Comparison of ENCODE assay signal across 17 mouse cellular contexts in the genomic region with DNA sequence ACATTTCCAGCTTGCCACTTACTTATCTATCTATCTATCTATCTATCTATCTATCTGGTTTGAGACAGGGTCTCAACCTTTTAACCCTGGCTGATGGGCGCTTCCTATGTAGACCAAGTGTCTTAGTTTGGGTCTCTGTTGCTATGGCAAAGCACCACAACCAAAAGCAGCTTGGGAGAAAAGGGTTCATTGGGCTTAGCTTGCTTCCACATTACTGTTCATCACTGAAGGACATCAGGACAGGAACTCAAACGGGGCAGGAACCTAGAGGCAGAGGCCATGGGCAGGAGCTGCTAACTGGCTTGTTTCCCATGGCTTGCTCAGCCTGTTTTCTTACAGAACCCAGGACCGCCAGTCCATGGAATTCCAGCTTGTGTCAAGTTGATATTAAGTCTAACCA. TPM values are rescaled to one million over a fixed set of nuclear protein-coding genes. Genes with fewer than 3 reads are reported as not detected.
DNase-seq lines count a peak whose midpoint lies in the region; ATAC-seq and TF ChIP-seq lines count a peak whose summit lies in the region.
"Had no signal": no experiment of that assay in that cellular context is flagged by ENCODE, and none has a peak within 500 bp of the region (broad histone marks: within the 10 kb centered on the region; RNA-seq: fewer than 3 reads in every experiment).

No protein-coding gene starts in this region.

- TF ChIP-seq EP300 in liver, embryonic 14.5 days (IDR thresholded peaks at IDR 0.05; ENCODE audit: low read depth), result no peak

- H3K9me3 ChIP-seq in forebrain, embryonic 13.5 days (replicated peaks), result no peaks in the 10 kb centered on the region
- no peaks in the 10 kb centered on the region for H3K9me3 ChIP-seq in forebrain, embryonic 16.5 days (ENCODE audit: control insufficient read depth, low read length)
- H3K9me3 ChIP-seq in liver, embryonic 14.5 days (ENCODE audit: control insufficient read depth, low read length), result no peaks in the 10 kb centered on the region
- H3K9me3 ChIP-seq: limb, embryonic 13.5 days; midbrain, embryonic 12.5 days had no signal

- TF ChIP-seq CTCF in testis, adult 2 months (IDR thresholded peaks at IDR 0.05; ENCODE audit: control insufficient read depth, insufficient read depth, insufficient replicate concordance, low read depth, low read length), result no peak
- no peak for TF ChIP-seq CTCF in liver, embryonic 14.5 days (IDR thresholded peaks at IDR 0.05; ENCODE audit: low read depth)

- peaks cover 25% of the 10 kb centered on the region for H3K4me1 ChIP-seq in forebrain, embryonic 13.5 days
- peaks cover 21% of the 10 kb centered on the region for H3K4me1 ChIP-seq in forebrain, embryonic 16.5 days (replicated peaks; ENCODE audit: control insufficient read depth, insufficient read depth, low read length)
- peaks cover 7% of the 10 kb centered on the region for H3K4me1 ChIP-seq in testis, adult 2 months (ENCODE audit: control insufficient read depth, insufficient read depth, low read length)
- peaks cover 23 to 28% of the 10 kb centered on the region in 2 experiments for H3K4me1 ChIP-seq in liver, embryonic 14.5 days (replicated peaks; ENCODE audit: control insufficient read depth in 2 of 2, insufficient read depth in 2 of 2, low read length in 1 of 2)

- no peak for DNase-seq in testis, postnatal 14 days (ENCODE audit: low spot score)
- DNase-seq in liver, embryonic 14.5 days (ENCODE audit: low read depth in 3 of 3, low spot score in 3 of 3), result no peak
- no peak for DNase-seq in lung, postnatal 4 days
- no peak for DNase-seq in urinary bladder, postnatal 10 days (ENCODE audit: low spot score)
- DNase-seq: adrenal gland, postnatal 25 days; cerebellum, postnatal 10 days; gastrocnemius, postnatal 14 days; kidney, adult 2 months; kidney, postnatal 14 days; retina, postnatal 1 day; thymus, postnatal 14 days had no signal

- 97% methylated on average over 3 of the region's 3 CpGs for WGBS in forebrain, embryonic 13.5 days
- 90% methylated on average over 3 of the region's 3 CpGs for WGBS in forebrain, embryonic 16.5 days
- WGBS in liver, embryonic 14.5 days (ENCODE audit: insufficient replicate concordance), result 63% methylated on average over 3 of the region's 3 CpGs

- ATAC-seq in forebrain, embryonic 13.5 days, result no peak
- no peak for ATAC-seq in forebrain, embryonic 16.5 days
- ATAC-seq in liver, embryonic 14.5 days (ENCODE audit: insufficient read depth), result no peak
- ATAC-seq: lung, postnatal 0 days had no signal

- no peak overlapping the region for H3K27ac ChIP-seq in forebrain, embryonic 13.5 days
- no peak overlapping the region for H3K27ac ChIP-seq in forebrain, embryonic 16.5 days (ENCODE audit: low read length)
- peak overlapping the region; percentile 100; the same call in 1 of the 2 replicates for H3K27ac ChIP-seq in testis, adult 2 months (ENCODE audit: control insufficient read depth, insufficient read depth, low read depth, low read length)
- H3K27ac ChIP-seq in liver, embryonic 14.5 days, result 0 out of 2 replicates have a peak overlapping the region, but pooled peaks have one; percentile 16
- H3K27ac ChIP-seq: limb, embryonic 13.5 days; midbrain, embryonic 12.5 days had no signal

- no peak overlapping the region for H3K4me3 ChIP-seq in forebrain, embryonic 13.5 days
- H3K4me3 ChIP-seq in forebrain, embryonic 16.5 days (replicated peaks; ENCODE audit: low read length), result no peak overlapping the region
- H3K4me3 ChIP-seq in testis, adult 2 months (ENCODE audit: control insufficient read depth, low read depth, low read length), result peak overlapping the region; percentile 97
- no peak overlapping the region for H3K4me3 ChIP-seq in liver, embryonic 14.5 days (ENCODE audit: insufficient read depth in 1 of 2, low read depth in 2 of 2, low read length in 2 of 2)

- H3K27me3 ChIP-seq in forebrain, embryonic 13.5 days, result no peaks in the 10 kb centered on the region
- H3K27me3 ChIP-seq in forebrain, embryonic 16.5 days (replicated peaks; ENCODE audit: control insufficient read depth, insufficient read depth, low read length), result no peaks in the 10 kb centered on the region
- no peaks in the 10 kb centered on the region for H3K27me3 ChIP-seq in testis, adult 2 months (ENCODE audit: control insufficient read depth, insufficient read depth, low read length)
- H3K27me3 ChIP-seq in liver, embryonic 14.5 days (ENCODE audit: control insufficient read depth, insufficient read depth, low read length), result no peaks in the 10 kb centered on the region
- H3K27me3 ChIP-seq: limb, embryonic 13.5 days; midbrain, embryonic 12.5 days had no signal

- no peak overlapping the region for H3K4me2 ChIP-seq in forebrain, embryonic 13.5 days
- H3K4me2 ChIP-seq in forebrain, embryonic 16.5 days (ENCODE audit: low read length), result no peak overlapping the region
- peak overlapping the region; percentile 93; the same call in 1 of the 2 replicates for H3K4me2 ChIP-seq in liver, embryonic 14.5 days (ENCODE audit: low read depth)

- peaks cover 14% of the 10 kb centered on the region for H3K36me3 ChIP-seq in forebrain, embryonic 13.5 days (ENCODE audit: poor library complexity, severe bottlenecking)
- no peaks in the 10 kb centered on the region for H3K36me3 ChIP-seq in forebrain, embryonic 16.5 days (ENCODE audit: control insufficient read depth, insufficient read depth)
- H3K36me3 ChIP-seq in testis, adult 2 months (ENCODE audit: control insufficient read depth, insufficient read depth, low read length), result no peaks in the 10 kb centered on the region; the same call in 1 of the 2 replicates
- peaks cover 23% of the 10 kb centered on the region for H3K36me3 ChIP-seq in liver, embryonic 14.5 days (replicated peaks; ENCODE audit: control insufficient read depth, insufficient read depth, low read depth)

- no peak for TF ChIP-seq POLR2A in testis, adult 2 months (IDR thresholded peaks at IDR 0.05; ENCODE audit: control insufficient read depth, low read depth, low read length)

- 0 out of 2 replicates have a peak overlapping the region, but pooled peaks have one; percentile 8 for H3K9ac ChIP-seq in forebrain, embryonic 13.5 days
- no peak overlapping the region for H3K9ac ChIP-seq in forebrain, embryonic 16.5 days (replicated peaks; ENCODE audit: low read depth, low read length)
- H3K9ac ChIP-seq in liver, embryonic 14.5 days (replicated peaks), result no peak overlapping the region
- H3K9ac ChIP-seq: limb, embryonic 13.5 days; midbrain, embryonic 12.5 days had no signal

RNA-seq across cellular contexts. Expression of gene Mcl1, which starts 1.5 kb away (rescaled TPM):
- 40.3 and 44.0 TPM in 2 replicates for polyA plus RNA-seq in forebrain, embryonic 13.5 days (2015; fragmentation: Nextera tagmentation; extraction: Ambion mirVana)
- 43.4 and 48.3 TPM in 2 replicates for polyA plus RNA-seq in forebrain, embryonic 16.5 days (2015; fragmentation: Nextera tagmentation; extraction: Ambion mirVana)
- polyA plus RNA-seq in testis, adult 2 months (2012; rRNA removed), result 27.4 and 40.2 TPM in 2 replicates
- 26.6 and 34.6 TPM in 2 replicates for polyA plus RNA-seq in liver, embryonic 14.5 days (2012; rRNA removed)
- 39.2 and 45.0 TPM in 2 replicates for polyA plus RNA-seq in liver, embryonic 14.5 days (2014; fragmentation: Nextera tagmentation; extraction: Ambion mirVana)

RNA-seq across cellular contexts. Expression of gene Adamtsl4, which starts 30.6 kb away (rescaled TPM):
- polyA plus RNA-seq in forebrain, embryonic 13.5 days (2015; fragmentation: Nextera tagmentation; extraction: Ambion mirVana), result 0.53 and 0.80 TPM in 2 replicates
- polyA plus RNA-seq in forebrain, embryonic 16.5 days (2015; fragmentation: Nextera tagmentation; extraction: Ambion mirVana), result 0.48 and 1.2 TPM in 2 replicates
- 0.74 and 2.3 TPM in 2 replicates for polyA plus RNA-seq in testis, adult 2 months (2012; rRNA removed)
- 0.12 and 0.43 TPM in 2 replicates for polyA plus RNA-seq in liver, embryonic 14.5 days (2012; rRNA removed)
- 0.17 and 0.47 TPM in 2 replicates for polyA plus RNA-seq in liver, embryonic 14.5 days (2014; fragmentation: Nextera tagmentation; extraction: Ambion mirVana)

RNA-seq across cellular contexts. Expression of gene Ensa, which starts 32.3 kb away (rescaled TPM):
- polyA plus RNA-seq in forebrain, embryonic 13.5 days (2015; fragmentation: Nextera tagmentation; extraction: Ambion mirVana), result 98.1 and 108 TPM in 2 replicates
- polyA plus RNA-seq in forebrain, embryonic 16.5 days (2015; fragmentation: Nextera tagmentation; extraction: Ambion mirVana), result 113 and 124 TPM in 2 replicates
- polyA plus RNA-seq in testis, adult 2 months (2012; rRNA removed), result 11.1 and 13.9 TPM in 2 replicates
- polyA plus RNA-seq in liver, embryonic 14.5 days (2012; rRNA removed), result 10.2 and 14.9 TPM in 2 replicates
- polyA plus RNA-seq in liver, embryonic 14.5 days (2014; fragmentation: Nextera tagmentation; extraction: Ambion mirVana), result 26.8 and 27.1 TPM in 2 replicates

Comparison
In these comparisons a context has a peak if more than half of its experiments do, and no peak if none do; other contexts are left out.
1. H3K27ac ChIP-seq: peak in testis, adult 2 months (single experiment) and liver, embryonic 14.5 days (single experiment); none in forebrain, embryonic 13.5 days (single experiment) and forebrain, embryonic 16.5 days (single experiment).